Mouse (Mus musculus) 3T3-L1 (cell line): ENCODE results near the gene Bpifb9a.
A peak's percentile ranks its signal among the peaks of the same experiment; 100 is the strongest.
"Not testable (repeated sequence)": the region's sequence is repeated elsewhere in the genome, so short reads cannot be mapped to it uniquely, and the experiment has no call there.

Source experiments
- DNase-seq: peaks from one replicate; pipeline ENCODE4 v3.0.0-alpha.2; 2015; ENCODE audit warnings: low read depth, low spot score

The Bpifb9a gene

DNA sequence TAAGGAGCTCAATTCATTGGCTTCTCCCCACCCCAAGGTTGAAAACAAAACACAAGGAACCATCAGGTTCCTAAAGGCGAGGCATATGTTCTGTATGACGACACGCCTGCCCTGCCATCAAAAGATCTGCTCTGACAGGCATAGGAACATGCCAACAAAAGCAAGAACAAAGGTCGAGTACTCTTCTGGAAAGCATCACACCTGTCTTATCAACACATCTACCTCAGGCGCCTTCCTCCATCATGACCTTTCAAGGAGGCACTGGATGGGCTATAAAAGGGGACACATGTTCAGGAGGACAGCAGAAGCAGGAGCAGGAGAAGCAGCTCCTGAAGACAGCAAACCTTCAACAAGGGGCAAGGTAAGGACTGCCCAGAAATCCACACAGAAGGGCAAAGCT lies at the start of gene Bpifb9a:
Gene Bpifb9a (plus strand): TSS at position 301 of the 400 bp plus-strand sequence.
- not testable (repeated sequence) for DNase-seq

DNA sequence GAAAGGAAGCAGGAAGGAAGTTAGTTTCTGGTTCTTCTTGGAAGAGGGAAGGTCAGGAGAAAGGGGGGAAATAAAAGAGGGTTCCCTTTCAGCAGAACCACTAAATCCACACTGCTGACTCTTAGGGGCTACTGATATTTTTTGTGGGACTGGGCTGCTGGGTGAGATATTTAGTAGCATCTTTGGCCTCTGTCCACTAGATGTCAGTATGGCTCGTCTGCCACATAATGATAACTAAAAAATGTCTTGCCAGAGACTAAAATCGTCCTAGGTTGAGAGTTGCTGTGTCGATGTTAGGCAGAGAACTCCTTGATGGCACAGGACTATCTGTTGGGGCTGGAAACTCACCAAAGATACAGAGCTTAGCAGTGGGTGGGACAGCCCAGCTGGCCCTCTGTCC lies 48.5 kb upstream of the Bpifb9a start:
- peak; percentile 70 for DNase-seq

DNA sequence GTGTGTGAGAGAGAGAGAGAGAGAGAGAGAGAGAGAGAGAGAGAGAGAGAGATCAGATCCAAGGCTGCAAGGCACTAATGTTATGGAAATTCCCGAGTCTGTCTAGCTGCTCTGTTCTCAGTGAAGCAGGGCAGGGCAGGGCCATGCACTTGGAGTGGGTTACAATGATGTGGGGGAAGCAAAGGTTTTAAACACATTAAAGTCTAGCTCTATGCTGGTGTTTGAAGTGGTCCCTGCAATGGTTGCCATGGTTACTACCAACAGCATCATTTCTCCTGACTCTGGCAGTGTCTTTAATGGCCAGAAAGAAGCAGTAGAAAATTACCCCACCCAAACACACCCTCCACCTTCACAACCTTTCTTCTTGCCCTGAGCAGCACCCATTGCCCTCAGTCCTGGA lies 46.5 kb upstream of the Bpifb9a start:
- no peak for DNase-seq

DNA sequence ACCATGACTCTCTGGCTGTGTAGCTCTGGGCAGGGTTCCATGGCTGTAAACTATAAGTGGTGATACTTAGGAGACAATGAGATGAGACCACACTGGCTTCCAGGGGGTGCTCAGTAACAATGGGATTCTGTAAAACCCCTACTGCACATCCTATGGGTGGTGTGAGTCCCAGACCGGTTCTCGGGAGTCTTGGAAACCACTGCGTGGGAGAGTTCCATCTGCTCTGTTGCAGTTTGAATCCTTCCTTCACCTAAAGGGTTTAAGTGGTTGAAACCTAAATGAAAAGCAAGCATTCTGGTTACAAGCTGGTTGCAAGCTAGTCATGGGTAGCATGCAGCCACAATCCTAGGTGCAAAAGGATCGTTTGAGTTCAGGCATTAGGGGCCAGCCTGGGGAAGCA lies 45.8 kb upstream of the Bpifb9a start:
- no peak for DNase-seq

DNA sequence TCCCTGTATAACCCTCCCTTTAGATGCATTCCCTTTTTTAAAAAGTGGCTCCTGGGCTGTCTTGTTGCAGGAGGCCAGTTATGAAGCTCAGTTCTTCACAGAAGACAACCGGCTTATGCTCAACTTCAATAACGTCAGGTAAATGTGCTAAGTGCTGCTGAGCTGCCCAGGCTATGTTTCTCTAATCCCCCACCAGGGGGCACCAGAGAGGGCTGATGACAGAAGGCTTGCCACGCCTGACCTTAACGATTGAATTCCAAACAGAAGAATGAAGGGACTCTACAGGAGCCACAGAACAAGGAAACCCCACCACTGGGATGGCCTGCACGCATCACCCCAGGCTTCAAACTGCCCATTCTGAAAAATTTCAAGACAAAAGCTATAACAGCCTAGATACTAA lies 42.5 kb upstream of the Bpifb9a start:
- peak; percentile 75 for DNase-seq

DNA sequence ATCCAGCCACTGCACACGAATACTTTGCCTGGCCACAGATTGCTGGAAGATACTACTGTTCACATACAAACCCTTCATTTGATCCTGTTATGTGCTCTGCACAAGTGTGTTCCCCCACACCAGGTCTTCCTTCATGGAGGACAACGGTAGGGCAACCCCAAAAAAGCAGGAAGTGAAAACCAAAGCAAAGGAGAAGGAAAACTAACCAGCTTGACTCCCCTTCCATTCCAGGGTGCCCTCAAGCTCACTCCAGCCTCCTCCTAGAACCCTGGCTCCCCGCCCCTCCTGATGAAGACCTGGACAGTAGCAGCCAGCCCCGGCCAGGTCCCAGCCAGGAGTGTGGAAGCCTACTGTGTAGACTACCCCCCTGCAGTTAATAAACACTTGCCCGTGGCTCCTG lies 37.7 kb upstream of the Bpifb9a start:
- DNase-seq, result no peak

DNA sequence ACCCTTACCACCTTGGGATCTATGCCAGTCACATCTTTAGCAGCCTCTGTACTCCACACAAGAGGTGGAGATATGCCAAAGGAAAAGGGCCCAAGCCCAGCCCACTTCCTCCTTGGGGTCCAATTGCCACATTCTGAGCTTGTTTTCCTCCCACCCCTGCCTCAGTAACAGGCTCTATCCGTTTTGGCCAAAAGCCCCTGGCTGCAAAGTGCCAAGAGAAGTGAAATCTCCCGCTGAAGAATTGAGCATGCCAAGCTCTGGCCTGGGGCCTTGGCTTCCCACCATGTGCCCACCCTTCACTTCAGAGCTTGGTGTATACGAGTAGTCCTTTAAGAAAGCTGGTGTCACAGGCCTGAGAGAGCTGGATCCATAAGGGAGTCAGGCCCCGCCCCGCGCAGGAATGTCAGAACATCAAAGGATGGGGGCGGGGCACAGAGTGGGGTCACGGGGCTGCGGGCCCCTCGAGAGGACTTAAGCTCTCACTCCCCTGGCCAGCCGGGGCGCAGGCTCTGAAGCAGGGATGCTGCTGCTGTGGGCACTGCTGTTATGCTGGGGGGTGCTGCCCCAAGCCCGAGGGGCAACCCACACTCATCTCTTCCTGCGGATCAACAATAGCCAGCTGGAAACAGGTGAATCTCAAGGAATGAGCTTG lies 34.3 kb upstream of the Bpifb9a start, which contains the start of gene Bpifb5:
Gene Bpifb5 (plus strand): TSS at position 478 of the 652 bp plus-strand sequence.
- DNase-seq, result no peak

DNA sequence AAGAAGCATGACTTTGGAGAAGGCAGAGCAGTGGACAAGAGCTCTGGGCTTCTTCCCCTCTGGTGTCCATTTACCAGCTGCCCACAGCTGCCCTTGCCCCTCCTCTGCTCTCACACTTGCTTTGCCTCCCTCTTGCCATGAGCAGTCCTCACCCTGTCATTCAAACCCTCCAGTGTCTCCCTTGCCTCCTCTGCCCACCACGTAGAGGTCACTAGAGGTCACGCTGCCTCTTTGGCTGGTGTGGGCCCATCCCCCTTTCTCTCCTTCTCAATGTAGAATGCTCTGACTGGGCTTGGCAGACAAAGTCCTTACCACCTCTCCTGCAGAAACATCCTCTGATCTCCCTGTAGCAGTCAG lies 33.8 kb upstream of the Bpifb9a start:
- DNase-seq, result no peak

DNA sequence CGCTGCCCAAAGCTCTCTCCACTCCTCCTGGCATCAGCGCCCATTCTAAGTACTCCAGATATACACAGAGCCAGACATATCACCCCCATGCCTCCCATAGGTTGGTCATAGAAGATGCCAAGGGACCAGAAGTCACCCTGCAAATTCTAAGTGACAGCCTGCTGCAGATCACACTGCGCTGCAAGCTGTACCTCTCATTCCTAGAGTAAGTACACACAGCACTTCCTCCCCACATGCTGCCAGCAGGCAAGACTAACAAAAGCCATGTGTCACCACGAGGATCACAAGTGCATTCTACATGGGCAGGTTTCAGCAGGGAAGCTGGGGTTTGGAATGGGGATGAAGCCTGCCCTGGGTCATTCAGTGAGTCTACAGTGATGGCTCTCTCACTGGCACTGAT lies 30.7 kb upstream of the Bpifb9a start:
- DNase-seq, result no peak

DNA sequence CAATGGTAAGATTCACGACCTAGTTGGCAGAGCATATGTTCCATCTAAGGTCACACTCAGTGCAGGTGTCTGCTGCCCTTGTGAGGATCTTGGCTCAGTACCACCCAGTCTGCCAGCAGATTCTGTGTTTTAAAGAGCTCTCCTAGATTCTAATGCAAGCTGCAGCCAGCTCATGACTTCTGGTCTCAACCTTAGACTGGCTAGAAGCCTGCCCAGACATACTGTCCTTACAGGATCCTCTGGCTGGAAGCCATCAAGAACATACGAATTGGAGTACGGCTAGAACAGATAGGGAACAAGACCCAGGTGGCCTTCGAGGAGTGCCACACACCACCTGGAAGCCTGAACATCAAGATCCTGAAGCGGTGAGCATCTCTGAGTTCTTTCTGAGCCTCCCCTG lies 29.8 kb upstream of the Bpifb9a start:
- no peak for DNase-seq

DNA sequence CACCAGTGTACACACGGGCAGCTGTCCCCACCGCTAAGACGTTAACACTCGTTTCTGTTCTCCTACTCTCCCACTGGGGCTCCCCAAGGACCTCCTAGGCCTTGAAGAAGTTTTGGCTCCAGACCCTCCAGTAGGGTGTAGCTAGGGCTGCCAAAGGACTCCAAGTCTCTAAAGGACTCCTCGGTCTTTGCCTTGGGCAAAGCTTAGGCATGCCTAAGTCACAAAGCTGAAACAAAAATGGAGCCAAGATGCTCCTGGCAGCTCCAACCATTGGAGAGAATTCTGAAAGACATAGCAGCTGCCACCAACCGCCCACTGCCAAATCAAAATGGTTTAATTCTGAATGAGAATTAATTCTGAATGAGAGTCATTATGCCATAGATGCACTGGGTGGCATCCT lies 24.2 kb upstream of the Bpifb9a start:
- no peak for DNase-seq

DNA sequence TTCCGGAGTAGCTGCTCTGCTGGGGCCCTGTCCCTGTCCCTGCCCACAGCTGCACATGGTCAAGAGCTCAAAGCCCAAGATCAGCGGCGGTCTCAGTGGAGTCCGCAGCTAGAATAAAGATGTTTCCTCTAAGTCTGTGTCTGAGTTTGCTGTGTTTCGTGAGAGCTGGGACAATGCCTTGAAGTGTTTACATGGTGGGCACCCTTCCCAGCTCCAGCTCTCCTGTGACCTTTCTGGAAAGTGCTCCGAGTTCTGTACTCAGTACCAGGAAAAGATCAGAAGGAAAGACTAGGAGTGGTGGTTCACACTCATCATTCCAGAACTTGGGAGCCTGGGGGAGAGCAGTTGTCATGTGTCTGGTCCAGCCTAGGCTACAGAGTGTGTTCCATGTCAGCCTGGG lies 16.9 kb upstream of the Bpifb9a start:
- DNase-seq, result no peak

DNA sequence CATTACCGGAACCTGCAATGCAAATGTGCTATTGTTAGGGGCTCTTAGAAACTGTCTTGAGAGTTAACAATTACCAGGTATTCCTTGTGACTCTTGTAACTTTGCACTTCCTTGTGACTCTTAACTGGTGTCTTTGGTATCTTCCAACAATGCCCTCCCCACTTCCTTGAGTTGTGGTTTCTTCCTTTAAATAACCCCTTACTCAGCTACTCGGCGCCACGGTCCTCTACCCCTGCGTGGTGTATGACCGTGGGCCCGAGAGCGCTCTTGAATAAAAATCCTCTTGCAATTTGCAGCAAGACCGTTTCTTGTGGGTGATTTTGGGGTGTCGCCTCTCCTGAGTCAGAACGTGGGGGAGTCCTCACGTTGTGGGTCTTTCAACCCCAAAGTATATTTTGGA lies 14.9 kb upstream of the Bpifb9a start:
- not testable (repeated sequence) for DNase-seq

DNA sequence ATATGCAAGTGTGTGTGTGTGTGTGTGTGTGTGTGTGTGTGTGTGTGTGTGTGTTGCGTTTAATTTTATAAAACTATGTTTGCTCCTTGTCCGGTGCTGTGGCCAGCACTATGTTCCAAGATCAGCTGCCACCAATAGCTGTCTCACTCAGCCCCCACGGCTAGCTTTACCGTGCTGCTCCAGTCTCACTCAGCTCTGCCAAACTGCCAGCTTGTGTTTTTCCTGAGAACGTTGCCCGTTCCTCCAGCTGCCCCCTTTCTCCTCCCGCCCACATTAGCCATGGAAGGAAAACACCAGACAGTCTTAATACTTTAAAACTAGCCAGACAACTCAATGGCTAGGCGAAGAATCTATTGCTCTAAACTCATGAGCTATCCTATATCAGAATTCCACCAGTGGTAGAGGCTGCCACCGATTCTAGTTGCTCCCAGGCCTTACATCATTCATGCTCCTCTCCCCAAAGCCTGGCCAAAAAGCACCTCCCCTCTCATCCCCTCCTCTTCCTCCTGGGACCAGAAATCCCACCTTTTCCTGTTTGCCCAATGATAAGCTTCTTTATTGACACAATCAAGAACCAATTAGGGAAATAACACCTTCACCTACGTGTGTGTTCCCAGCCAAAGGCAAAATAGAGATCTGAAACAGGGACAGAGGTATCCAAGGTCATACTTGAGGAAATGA lies 14.2 kb upstream of the Bpifb9a start:
- no peak for DNase-seq

DNA sequence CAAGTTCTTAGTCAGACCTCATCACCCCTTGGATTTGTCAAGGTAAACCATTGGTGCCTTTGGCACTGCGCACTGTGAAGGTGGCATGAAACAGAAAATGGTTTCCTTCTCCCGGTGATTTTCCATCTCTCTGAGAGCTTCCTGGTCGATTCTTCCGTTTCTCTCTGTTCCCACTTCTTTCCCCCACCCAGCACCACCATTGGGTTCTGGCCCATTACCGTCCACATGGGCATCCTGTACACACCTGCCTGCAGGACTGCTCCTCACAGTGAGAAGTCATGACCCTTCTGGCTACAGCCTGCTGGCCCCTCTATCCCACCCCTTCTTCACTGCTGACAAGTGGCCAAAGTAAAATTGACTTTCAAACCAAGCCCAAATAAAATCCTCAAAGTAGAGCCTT lies 12.3 kb upstream of the Bpifb9a start:
- no peak for DNase-seq

DNA sequence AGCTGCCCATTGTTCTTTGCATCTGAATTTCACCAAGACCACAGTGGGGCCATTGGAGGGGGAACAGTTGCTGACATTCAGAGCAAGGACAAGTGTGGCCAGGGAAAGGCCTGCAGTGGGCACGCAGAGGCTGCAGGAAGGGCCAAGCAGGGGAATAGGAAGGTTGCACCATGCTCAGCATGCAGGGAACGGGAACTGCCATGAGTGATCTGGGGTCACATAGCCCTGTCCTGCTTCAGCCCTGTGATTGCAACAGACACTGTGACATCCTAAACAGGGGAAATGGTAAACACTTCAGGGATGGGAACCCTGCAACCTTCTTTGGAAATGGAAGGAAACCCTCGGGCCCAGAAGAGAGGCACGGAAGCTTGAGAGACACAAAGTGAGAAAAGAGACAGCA lies 2.4 kb upstream of the Bpifb9a start:
- DNase-seq, result not testable (repeated sequence)

DNA sequence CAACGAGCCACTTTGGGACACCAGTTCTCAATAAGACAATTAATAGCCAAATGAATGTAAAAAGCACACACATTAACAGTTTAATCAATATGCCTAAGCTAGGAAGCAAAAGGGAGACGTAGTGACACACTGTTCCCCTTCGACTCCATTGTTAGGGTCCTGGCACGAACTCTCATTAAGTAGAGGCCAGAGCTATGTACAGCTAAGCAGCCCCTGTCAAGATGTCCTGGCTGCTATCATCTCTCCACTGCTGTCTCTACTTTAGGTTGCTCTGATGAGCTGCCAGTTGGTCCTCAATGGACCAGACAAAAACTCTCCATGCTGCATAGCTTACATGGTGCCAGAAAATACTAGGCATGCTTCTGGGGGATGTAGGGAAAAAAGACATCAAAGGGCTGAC lies 1.9 kb upstream of the Bpifb9a start:
- no peak for DNase-seq

DNA sequence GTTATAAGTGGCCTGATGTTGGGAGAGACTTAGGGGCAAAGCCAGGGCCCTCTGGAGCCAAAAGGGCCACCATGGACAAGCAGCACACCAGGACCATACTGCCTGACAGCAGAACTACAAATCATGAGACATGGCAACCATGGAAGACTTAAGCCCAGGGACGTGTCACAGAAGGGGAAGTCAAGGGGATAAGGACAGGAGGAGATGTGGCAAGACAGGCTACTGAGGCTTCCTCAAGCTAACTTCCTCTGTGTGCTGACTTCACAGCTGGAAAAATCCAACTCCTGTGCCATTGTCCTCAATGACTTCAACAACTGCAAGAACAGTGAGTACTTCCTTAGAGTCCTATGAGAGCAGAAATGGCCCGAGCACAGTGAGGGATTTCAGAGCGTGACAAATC lies 6.7 kb downstream of the Bpifb9a start:
- DNase-seq, result not testable (repeated sequence)

DNA sequence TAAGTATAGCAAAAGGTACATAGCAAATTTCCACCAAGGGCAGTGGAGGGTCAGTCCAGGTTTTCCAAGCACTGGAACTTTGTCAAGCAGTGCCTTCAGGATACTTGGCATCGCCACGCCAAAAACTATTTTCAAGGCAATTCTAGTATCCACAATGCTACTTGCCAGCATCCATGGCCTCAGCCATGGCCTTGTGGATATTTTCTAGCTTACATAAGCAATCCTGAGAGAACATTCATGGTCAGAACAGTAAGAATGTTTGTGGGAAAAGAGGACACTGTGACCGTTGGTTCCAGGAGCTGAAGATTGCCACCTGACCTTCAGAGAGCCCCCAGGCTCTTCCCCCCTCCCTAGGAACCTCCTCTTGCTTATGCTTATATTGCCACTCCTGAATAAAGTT lies 34.2 kb downstream of the Bpifb9a start:
- DNase-seq, result not testable (repeated sequence)

DNA sequence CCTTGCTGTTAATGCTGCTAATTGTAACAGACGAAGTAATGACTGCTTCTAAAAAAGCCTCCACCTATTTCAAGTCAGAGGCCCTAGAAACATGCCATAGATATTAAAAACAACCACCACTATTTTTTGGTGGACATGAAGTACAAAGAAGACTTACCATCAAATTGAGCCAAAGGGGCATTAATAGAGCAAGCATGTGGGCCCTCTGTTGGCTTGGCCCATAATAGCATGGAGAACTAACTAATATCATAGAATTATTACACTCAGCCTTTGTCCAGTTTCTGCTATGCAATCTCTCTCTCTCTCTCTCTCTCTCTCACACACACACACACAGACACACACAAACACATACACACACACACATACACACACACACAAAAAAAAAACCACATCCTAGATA lies 35.2 kb downstream of the Bpifb9a start:
- DNase-seq, result peak; percentile 18

DNA sequence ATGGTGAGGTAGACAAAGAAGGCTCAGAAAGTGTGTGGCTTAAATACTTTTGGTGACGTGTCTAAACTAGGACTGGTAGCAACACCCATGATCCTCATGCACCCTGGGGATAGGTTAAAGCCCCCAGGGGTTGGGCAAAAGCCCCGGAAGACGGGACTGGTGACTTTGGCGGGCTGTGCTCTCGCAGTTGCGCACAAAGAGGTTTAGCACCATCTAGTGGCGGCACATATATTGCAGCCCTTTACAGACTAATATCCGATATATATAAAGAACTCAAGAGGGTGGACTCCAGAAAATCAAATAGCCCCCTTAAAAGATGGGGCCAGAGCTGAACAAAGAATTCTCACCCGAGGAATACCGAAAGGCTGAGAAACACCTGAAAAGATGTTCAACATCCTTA lies 37.1 kb downstream of the Bpifb9a start:
- peak; percentile 68 for DNase-seq

DNA sequence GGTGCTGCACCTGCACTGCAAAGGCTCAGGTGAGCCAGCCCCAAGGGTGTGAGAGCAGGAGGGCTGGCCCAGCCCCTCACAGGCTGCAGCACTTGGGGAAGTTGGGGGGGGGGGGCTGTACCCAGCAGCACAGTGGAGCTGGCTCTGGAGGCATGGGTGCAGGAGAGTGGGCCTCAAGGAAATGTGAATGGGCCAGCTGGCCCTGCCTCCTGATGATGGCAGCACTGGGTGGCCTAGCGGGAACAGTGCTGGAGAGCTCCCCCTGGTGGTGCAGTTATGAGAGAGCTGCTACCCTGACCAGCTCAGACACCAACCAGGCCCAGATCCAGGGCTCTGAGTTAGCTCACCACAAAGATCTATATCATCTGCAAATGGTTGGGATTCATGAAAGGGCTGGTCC lies 42.8 kb downstream of the Bpifb9a start:
- peak; percentile 85 for DNase-seq

DNA sequence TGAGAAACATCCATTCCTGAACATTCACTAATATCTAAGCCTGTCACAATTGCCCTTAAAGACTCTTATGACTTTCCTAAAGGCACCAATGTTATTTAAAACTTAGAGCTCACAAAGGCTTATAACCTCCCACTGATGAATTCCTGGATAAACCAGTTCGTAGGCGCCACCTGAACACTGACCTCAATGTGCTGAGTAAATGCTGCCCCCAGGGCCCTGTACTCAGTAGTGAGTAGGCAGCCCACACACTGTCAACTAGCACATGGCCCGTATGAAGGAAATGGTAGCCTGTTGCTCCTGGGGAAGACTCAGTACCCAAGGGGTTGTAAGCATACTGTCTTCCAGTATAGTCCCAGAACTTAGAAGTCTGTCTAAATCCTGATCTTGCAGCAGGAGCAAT lies 44.1 kb downstream of the Bpifb9a start:
- DNase-seq, result no peak

DNA sequence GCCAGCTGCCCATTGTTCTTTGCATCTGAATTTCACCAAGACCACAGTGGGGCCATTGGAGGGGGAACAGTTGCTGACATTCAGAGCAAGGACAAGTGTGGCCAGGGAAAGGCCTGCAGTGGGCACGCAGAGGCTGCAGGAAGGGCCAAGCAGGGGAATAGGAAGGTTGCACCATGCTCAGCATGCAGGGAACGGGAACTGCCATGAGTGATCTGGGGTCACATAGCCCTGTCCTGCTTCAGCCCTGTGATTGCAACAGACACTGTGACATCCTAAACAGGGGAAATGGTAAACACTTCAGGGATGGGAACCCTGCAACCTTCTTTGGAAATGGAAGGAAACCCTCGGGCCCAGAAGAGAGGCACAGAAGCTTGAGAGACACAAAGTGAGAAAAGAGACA lies 47.0 kb downstream of the Bpifb9a start:
- DNase-seq, result not testable (repeated sequence)
